Mouse (Mus musculus) heart, embryonic 12.5 days (tissue): Measurements from ENCODE around the gene Fam214b. TPM values are rescaled to one million over a fixed set of nuclear protein-coding genes. Genes with fewer than 3 reads are reported as not detected.

Experiments
- ATAC-seq: fragments of 200-750 bp; cut with Nextera tagmentation; 2 replicates; pipeline ENCODE4 v1.8.0; 2017; ENCODE audit warnings: moderate TSS enrichment, moderate library complexity; ENCODE audit not compliant: insufficient number of reproducible peaks, low FRiP score
- H3K27ac ChIP-seq: fragments of 300-500 bp; sonication (generic); 2 replicates; pipeline ENCODE4 v1.5.1; 2016; ENCODE audit warnings: mild to moderate bottlenecking, moderate library complexity; ENCODE audit not compliant: poor library complexity, severe bottlenecking
- H3K27me3 ChIP-seq: fragments of 300-500 bp; sonication (generic); replicated peaks from 2 replicates; pipeline ENCODE4 v1.6.1; 2016; ENCODE audit warnings: mild to moderate bottlenecking, moderate library complexity
- H3K36me3 ChIP-seq: fragments of 300-500 bp; sonication (generic); 2 replicates; pipeline ENCODE4 v1.6.1; 2016; ENCODE audit warnings: mild to moderate bottlenecking, moderate library complexity
- H3K4me1 ChIP-seq: fragments of 300-500 bp; sonication (generic); replicated peaks from 2 replicates; pipeline ENCODE4 v1.6.1; 2016; ENCODE audit warnings: mild to moderate bottlenecking
- H3K4me2 ChIP-seq: fragments of 300-500 bp; sonication (generic); 2 replicates; pipeline ENCODE4 v1.6.1; 2016; ENCODE audit warnings: mild to moderate bottlenecking, moderate library complexity
- H3K4me3 ChIP-seq: fragments of 300-500 bp; sonication (generic); 2 replicates; pipeline ENCODE4 v1.5.1; 2016; ENCODE audit warnings: mild to moderate bottlenecking
- H3K9ac ChIP-seq: fragments of 300-500 bp; sonication (generic); 2 replicates; pipeline ENCODE4 v1.6.1; 2016; ENCODE audit warnings: mild to moderate bottlenecking, moderate library complexity
- H3K9me3 ChIP-seq: fragments of 300-500 bp; sonication (generic); replicated peaks from 2 replicates; pipeline ENCODE4 v1.6.1; 2016; ENCODE audit warnings: mild to moderate bottlenecking, moderate library complexity
- WGBS: fragments of 180-500 bp; shearing (Covaris S2); methylation state at CpG from one replicate; pipeline ENCODE4 v1.1.7; 2016; 5-methylcytosine and 5-hydroxymethylcytosine counted together
- polyA plus RNA-seq: library from polyadenylated mRNA; unstranded; fragments of >200 nt; fragmentation: Nextera tagmentation; extraction: Ambion mirVana; gene quantifications from 2 replicates; pipeline ENCODE4 v1.2.1, GENCODE M21; 2016

The Fam214b gene
- polyA plus RNA-seq, 1 experiment from 2014 or later: 17.4 TPM

DNA sequence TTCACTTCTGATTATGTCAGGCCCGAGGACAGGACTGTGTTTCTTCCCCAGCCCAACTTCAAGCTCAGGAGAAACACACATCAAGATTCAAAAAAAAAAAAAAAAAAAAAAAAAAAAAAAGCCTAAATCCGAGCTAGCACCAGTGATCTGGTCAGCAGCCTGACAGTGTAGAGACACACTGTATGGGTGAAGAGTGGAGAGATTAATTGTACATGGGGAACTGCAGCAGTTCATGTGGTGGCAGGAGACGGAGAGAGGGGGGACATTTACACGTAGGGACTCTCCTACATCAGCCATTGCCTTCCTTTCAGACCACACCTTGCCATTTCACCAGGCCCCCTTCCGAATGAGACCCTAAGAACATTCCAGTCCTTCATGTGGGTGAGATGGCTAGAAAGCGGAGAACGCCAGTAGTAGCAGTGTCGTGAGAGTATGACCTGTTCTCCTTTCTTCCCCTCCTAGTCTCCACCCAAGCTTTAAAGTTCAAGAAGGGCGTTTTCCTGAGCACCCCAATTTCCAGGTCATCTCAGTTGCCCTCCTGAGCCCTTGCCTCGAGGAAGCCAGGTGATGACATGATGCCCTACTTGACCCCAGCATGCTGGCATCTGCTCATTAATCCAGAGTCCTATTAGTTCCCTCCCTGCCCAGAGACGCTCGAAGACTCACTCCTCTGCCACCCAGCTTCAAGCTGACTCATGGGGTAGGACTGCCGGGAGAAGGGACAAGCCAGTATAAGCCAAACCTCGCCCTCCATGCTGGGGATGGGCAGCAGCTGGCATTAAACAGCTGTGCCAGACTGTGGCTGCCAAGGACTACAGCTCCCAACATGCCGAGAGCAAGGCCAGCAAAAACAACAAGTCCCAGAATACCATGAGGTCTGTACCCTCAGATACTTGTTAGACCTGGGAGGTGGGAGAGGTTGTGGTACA is 7.2 kb downstream of the Fam214b start:
- ATAC-seq: no peak
- H3K9me3 ChIP-seq: no peaks in the 10 kb centered on the region
- peak overlapping the region; percentile 88 for H3K9ac ChIP-seq
- 36% methylated on average over 15 of the region's 15 CpGs for WGBS
- H3K4me2 ChIP-seq: peak overlapping the region; percentile 94
- H3K4me1 ChIP-seq: peaks cover 41% of the 10 kb centered on the region
- no peaks in the 10 kb centered on the region for H3K27me3 ChIP-seq
- peak overlapping the region; percentile 71 for H3K4me3 ChIP-seq
- peaks cover 28% of the 10 kb centered on the region for H3K36me3 ChIP-seq
- H3K27ac ChIP-seq: peak overlapping the region; percentile 85

DNA sequence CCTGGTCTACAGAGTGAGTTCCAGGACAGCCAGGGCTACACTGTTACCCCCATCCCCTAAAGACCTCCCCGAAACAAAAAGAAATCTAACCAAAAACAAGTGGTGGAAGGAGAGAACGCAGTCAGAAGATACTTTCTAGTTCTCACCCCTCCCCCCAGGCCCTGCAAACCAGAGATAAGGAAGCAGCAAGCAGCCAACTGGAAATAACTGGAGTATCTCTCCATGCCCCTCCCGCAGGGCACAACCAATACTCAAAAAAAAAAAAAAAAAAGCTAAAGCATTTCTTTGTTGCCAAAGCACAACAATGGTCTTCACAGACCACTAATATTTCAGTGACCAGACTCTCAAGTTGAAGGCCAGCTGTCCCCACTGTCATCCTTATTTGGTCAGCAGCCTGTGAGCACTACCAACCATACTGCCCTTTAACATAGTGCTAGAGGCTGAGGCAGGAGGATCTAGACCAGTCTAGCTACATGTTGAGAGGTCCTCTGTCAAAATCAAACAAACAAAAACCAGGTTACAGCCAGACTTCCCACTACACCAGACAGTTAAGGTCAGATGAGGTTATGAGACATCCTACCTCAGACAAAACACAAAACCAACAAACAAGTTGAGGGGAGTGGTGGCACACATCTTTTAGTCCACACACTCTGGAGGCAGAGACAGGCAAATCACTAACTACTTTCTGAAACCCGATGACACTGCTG is 8.0 kb downstream of the Fam214b start:
- peak overlapping the region; percentile 94 for H3K4me2 ChIP-seq

DNA sequence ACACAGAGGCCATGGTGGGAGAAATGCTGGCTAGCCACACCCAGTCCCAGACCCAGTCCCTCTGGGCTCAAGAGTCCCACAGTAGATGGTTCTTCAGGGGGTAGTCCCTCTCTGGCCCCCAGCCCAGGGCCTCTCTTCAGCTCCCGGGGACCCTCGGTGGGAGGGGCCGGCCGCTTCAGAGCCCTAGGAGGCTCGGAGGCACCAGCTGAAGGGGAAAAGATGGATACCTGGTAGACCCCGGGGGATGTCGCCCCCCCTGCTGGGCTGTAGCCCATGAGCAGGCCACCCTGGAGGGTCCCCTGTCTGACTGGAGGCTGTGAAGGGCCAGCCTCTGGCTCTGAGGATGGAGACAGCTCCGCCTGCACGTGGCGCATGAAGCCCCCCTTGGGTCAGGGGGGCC is 9.7 kb downstream of the Fam214b start:
- peak overlapping the region; percentile 94; the same call in 1 of the 2 replicates for H3K4me2 ChIP-seq
- 84% methylated on average over 10 of the region's 10 CpGs for WGBS
- ATAC-seq: no peak

More for the DNA sequence above, 8.0 kb downstream of the Fam214b start:
- Histone ChIP-seq H3K36me3 (peaks cover 35% of the 10 kb centered on the region), H3K4me1 (peaks cover 34% of the 10 kb centered on the region), H3K9me3 (no peaks in the 10 kb centered on the region), H3K27ac (peak overlapping the region; percentile 65), H3K27me3 (no peaks in the 10 kb centered on the region), H3K9ac (peak overlapping the region; percentile 27; the same call in 1 of the 2 replicates), H3K4me3 (peak overlapping the region; percentile 14)
- 26% methylated on average over 4 of the region's 4 CpGs for WGBS
- peak; percentile 41; the same call in 1 of the 2 replicates for ATAC-seq

DNA sequence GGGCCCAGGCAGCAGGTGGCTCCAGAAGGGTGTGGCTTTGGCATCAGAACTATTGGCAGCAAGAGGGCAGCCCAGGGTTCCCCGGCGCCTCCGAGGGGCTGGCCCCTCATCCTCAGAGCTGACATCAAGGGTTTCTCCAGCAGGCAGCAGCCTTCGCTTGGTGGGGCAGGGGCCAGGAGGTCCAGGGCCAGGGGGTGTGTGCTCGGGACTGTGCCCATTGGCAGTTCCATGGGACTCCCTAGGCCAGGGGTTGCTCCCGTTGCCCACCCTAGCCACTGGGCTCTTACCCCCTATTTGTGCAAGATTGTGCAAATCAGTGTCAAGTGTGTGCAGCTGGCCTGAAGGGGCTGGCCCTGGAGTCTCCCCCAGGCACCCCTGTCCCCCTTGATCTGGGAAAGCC is 10.2 kb downstream of the Fam214b start:
- H3K27ac ChIP-seq: no peak overlapping the region
- peaks cover 35% of the 10 kb centered on the region for H3K4me1 ChIP-seq
- ATAC-seq: no peak
- H3K9me3 ChIP-seq: no peaks in the 10 kb centered on the region
- H3K27me3 ChIP-seq: no peaks in the 10 kb centered on the region
- peaks cover 41% of the 10 kb centered on the region for H3K36me3 ChIP-seq
- no peak overlapping the region for H3K9ac ChIP-seq
- no peak overlapping the region for H3K4me3 ChIP-seq
- whole genome bisulfite sequencing: 89% methylated on average over 6 of the region's 6 CpGs
- H3K4me2 ChIP-seq: no peak overlapping the region

More for the DNA sequence above, 9.7 kb downstream of the Fam214b start:
- peaks cover 41% of the 10 kb centered on the region for H3K36me3 ChIP-seq
- H3K27me3 ChIP-seq: no peaks in the 10 kb centered on the region
- no peak overlapping the region for H3K27ac ChIP-seq
- H3K4me3 ChIP-seq: no peak overlapping the region
- peaks cover 37% of the 10 kb centered on the region for H3K4me1 ChIP-seq
- no peak overlapping the region for H3K9ac ChIP-seq
- no peaks in the 10 kb centered on the region for H3K9me3 ChIP-seq

DNA sequence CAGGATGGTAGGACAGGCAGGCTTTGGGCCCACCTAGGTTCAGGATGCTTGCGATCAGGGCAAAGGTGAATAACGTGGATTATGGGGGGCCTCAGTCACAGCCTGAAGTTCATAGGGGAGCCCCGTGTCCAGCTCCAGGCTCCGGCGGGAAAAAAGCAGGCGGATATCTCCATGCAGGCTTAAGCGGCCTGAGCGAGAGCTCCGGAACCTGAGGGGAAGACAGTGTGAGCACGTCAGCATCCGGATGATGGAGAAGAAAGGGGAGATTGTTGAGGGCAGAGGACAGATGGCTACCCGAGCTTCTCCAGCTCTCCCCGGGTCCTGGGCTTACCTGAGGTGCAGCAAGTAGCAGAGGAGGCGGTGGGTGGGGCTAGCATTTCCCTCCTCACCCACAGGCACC is 12.5 kb downstream of the Fam214b start:
- H3K36me3 ChIP-seq: peaks cover 56% of the 10 kb centered on the region
- ATAC-seq: no peak
- H3K9me3 ChIP-seq: no peaks in the 10 kb centered on the region
- H3K4me2 ChIP-seq: no peak overlapping the region
- peaks cover 29% of the 10 kb centered on the region for H3K4me1 ChIP-seq
- H3K27ac ChIP-seq: no peak overlapping the region
- no peaks in the 10 kb centered on the region for H3K27me3 ChIP-seq
- 79% methylated on average over 14 of the region's 14 CpGs for WGBS
- no peak overlapping the region for H3K9ac ChIP-seq
- H3K4me3 ChIP-seq: no peak overlapping the region

DNA sequence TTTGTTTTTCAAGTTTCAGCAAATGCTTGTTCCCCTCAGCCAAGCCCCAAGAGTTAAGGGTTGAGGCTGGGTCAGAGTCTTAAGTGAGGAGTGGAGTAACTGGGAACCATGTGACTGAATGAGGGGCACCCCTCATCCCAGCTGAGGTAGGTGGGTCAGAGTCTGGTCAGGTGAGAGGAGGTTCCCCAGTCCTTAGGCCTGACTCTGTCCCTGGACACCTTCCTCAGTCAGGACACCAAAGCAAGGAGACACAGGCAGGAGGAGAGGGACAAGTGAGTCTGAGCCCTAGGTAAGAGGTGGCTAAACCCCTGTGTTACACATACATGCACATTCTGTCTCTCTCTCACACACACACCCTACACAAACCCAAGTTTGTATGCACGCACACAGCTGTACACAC is 13.5 kb downstream of the Fam214b start:
- WGBS: 92% methylated on average over 1 of the region's 1 CpGs
- peaks cover 65% of the 10 kb centered on the region for H3K36me3 ChIP-seq
- no peak overlapping the region for H3K4me3 ChIP-seq
- H3K4me2 ChIP-seq: no peak overlapping the region
- H3K4me1 ChIP-seq: peaks cover 20% of the 10 kb centered on the region
- no peak overlapping the region for H3K9ac ChIP-seq
- no peaks in the 10 kb centered on the region for H3K9me3 ChIP-seq
- ATAC-seq: no peak
- H3K27ac ChIP-seq: no peak overlapping the region
- no peaks in the 10 kb centered on the region for H3K27me3 ChIP-seq

DNA sequence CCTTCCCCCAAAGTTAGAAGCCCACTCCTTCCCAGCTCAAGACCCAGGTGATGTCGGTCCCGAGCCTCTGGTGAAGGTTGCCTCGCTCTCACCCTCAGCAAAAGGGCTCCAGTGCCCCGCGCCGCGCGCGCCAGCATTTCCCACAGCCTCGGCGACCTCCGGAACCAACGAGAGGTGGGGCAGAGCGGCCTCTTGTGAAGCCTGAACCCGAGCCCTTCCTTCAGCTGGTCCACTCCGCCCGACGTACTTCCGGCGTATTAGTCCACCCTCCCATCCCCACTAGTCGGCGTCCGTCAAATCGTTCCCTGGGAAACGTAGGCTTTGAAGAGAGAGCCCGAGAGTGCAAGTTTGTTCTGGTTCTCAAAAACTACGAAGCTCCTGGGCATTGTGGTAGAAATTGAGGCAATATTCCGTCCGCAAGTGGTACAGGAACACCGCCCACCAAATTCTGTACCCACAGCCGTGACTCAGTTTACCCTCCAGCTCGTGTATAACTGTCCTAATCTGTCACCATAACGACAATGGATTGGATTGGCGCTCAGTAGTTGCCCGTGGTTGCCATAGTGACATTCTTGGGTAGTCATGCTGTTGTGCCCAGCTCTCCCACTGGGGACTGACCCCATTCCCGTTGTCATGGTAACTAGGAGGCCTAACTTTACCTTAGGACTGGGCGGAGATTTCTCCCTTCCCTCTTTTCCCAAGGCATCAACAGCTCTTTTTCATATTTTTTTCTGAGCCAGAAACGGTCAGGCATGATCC is 14.6 kb downstream of the Fam214b start, which contains the start of gene Stoml2:
Stoml2 (minus strand) TSS at position 474 of the 759 bp plus-strand sequence.
- 1% methylated on average over 38 of the region's 38 CpGs for WGBS
- H3K27me3 ChIP-seq: no peaks in the 10 kb centered on the region
- peak within 1 kb of the TSS; percentile 75 for H3K4me3 ChIP-seq
- ATAC-seq: peak; percentile 95
- H3K9ac ChIP-seq: peak within 1 kb of the TSS; percentile 86
- H3K27ac ChIP-seq: peak within 1 kb of the TSS; percentile 85
- no peaks in the 10 kb centered on the region for H3K9me3 ChIP-seq
- peak within 1 kb of the TSS; percentile 87 for H3K4me2 ChIP-seq
- peaks cover 13% of the 10 kb centered on the region for H3K4me1 ChIP-seq
- H3K36me3 ChIP-seq: peaks cover 71% of the 10 kb centered on the region

DNA sequence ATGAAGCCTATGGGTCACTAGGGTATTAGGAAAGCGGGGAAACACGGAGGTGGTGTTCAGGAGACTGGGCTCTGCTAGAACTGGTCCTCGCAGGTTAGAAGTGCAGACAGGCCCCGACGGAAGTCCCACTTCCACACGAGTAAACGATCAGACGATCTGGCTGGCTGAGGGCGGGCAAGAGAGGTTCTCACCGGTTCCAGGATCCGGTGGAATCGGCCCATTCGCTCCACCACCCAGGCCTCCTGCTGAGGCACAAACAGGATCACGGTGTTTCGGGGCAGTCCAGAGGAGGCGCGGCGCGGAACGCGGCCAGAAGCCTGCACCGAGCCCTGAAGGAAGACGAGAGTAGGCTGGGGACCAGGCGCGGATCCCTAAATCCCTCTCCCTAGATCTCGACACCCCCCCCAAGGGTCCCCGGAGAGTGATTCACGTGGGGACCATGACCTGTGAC is 15.2 kb downstream of the Fam214b start:
- H3K27ac ChIP-seq: peak overlapping the region; percentile 85
- H3K9me3 ChIP-seq: no peaks in the 10 kb centered on the region
- H3K9ac ChIP-seq: peak overlapping the region; percentile 86
- peak; percentile 73 for ATAC-seq
- WGBS: 1% methylated on average over 28 of the region's 28 CpGs
- H3K27me3 ChIP-seq: no peaks in the 10 kb centered on the region
- H3K4me1 ChIP-seq: peaks cover 13% of the 10 kb centered on the region
- peak overlapping the region; percentile 87 for H3K4me2 ChIP-seq
- H3K4me3 ChIP-seq: peak overlapping the region; percentile 75
- H3K36me3 ChIP-seq: peaks cover 65% of the 10 kb centered on the region

DNA sequence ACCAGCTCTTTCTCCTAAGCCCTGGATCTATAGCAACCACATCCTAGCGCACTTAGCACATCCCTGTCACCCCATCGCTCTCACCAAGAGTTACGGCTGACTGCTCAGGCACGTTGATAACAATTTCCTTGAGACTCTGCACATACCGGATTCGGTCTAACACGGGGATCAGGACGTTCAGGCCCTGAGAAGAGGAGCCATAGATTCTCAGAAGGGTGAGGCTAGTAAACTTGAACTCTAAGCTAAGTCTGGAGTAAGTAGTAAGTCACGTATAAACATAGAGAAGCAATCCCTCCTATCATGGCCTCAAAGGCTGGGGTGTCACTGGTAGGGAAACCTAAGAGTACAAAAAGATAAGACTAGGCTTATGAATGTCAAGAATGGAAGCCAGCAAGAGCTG is 15.7 kb downstream of the Fam214b start:
- 68% methylated on average over 9 of the region's 9 CpGs for WGBS
- H3K4me2 ChIP-seq: peak overlapping the region; percentile 87
- H3K27ac ChIP-seq: peak overlapping the region; percentile 85; the same call in 1 of the 2 replicates
- H3K4me3 ChIP-seq: peak overlapping the region; percentile 75
- H3K9me3 ChIP-seq: no peaks in the 10 kb centered on the region
- peaks cover 13% of the 10 kb centered on the region for H3K4me1 ChIP-seq
- H3K27me3 ChIP-seq: no peaks in the 10 kb centered on the region
- H3K36me3 ChIP-seq: peaks cover 62% of the 10 kb centered on the region
- H3K9ac ChIP-seq: peak overlapping the region; percentile 86
- ATAC-seq: no peak

DNA sequence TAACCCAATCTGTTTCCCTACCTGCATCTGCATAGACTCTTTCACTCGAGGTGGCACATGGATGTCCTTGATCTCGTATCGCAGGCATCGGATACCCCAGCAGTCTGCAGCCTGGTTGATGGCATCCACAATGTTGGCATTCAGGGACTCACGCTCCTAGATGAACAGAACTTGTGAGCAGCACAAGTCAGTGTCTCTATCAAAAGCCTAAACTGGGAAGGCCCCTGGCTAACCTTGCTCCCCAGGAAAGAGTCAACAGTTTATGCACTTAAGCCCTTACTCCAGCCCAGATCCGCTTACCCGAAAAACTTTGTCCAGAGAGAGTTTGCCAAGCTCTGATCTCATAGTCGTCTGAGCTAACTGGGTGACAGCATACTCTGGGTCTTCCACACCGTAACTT is 16.3 kb downstream of the Fam214b start:
- WGBS: 92% methylated on average over 9 of the region's 9 CpGs
- no peaks in the 10 kb centered on the region for H3K27me3 ChIP-seq
- peaks cover 18% of the 10 kb centered on the region for H3K4me1 ChIP-seq
- H3K4me2 ChIP-seq: no peak overlapping the region; the same call in 1 of the 2 replicates
- no peak overlapping the region for H3K4me3 ChIP-seq
- peaks cover 58% of the 10 kb centered on the region for H3K36me3 ChIP-seq
- no peak for ATAC-seq
- no peak overlapping the region for H3K9ac ChIP-seq
- no peak overlapping the region for H3K27ac ChIP-seq
- no peaks in the 10 kb centered on the region for H3K9me3 ChIP-seq
